27 mouse cellular contexts compared by ENCODE assay signal in the genomic region with DNA sequence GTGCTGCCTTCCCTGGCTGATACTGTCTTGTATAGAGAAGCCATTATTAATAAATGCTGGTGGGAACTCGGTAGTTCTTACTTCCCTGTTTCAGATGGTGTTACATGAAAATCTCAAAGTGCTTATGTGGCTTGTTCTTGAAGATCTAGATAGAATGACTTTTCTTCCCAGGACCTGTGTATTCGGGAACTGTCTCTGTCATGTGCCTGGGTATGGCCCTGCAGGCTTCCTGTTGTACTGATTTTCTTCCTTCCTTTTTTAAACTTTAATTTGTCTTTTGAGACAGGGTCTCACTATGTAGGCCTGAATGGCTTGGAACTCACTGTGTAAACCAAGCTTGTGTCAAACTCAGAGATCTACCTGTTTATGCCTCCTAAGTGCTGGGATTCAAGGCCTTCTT. TPM values are rescaled to one million over a fixed set of nuclear protein-coding genes. Genes with fewer than 3 reads are reported as not detected.
"Had no signal": no experiment of that assay in that cellular context is flagged by ENCODE, and none has a peak within 500 bp of the region (broad histone marks: within the 10 kb centered on the region; RNA-seq: fewer than 3 reads in every experiment).

No protein-coding gene starts in this region.

- H3K27me3 ChIP-seq: liver, embryonic 13.5 days; lung, embryonic 15.5 days; megakaryocyte, embryonic 14.5 days; midbrain, embryonic 13.5 days; neural tube, embryonic 13.5 days; stomach, embryonic 15.5 days had no signal

- H3K4me2 ChIP-seq: liver, embryonic 13.5 days; midbrain, embryonic 13.5 days; neural tube, embryonic 13.5 days had no signal

- H3K27ac ChIP-seq: layer of hippocampus, adult 2 months; limb, embryonic 10.5 days; limb, embryonic 13.5 days; liver, embryonic 13.5 days; lung, embryonic 15.5 days; midbrain, embryonic 10.5 days; midbrain, embryonic 13.5 days; neural tube, embryonic 13.5 days; stomach, embryonic 15.5 days had no signal

- H3K4me3 ChIP-seq: layer of hippocampus, adult 2 months; limb, embryonic 10.5 days; limb, embryonic 13.5 days; liver, embryonic 13.5 days; lung, embryonic 15.5 days; megakaryocyte, embryonic 14.5 days; midbrain, embryonic 10.5 days; midbrain, embryonic 13.5 days; myocyte; neural tube, embryonic 13.5 days; stomach, embryonic 15.5 days had no signal

- H3K36me3 ChIP-seq: midbrain, embryonic 13.5 days had no signal

- H3K9ac ChIP-seq: limb, embryonic 13.5 days; liver, embryonic 13.5 days; lung, embryonic 15.5 days; midbrain, embryonic 13.5 days; neural tube, embryonic 13.5 days; stomach, embryonic 15.5 days had no signal

- DNase-seq: kidney, adult 18-20 months; kidney, adult 9 months; kidney, postnatal 14 days; kidney, postnatal 4 days; layer of hippocampus, adult 9-11 months; liver; liver, embryonic 13.5 days; lung, postnatal 10 days; lung, postnatal 4 days; retina, postnatal 1 day; right cerebral cortex, postnatal 25 days; spleen, adult 18-20 months; thymus, postnatal 25 days had no signal

- ATAC-seq: midbrain, embryonic 13.5 days; midbrain, embryonic 16.5 days had no signal

- H3K9me3 ChIP-seq: limb, embryonic 10.5 days; limb, embryonic 13.5 days; liver, embryonic 13.5 days; lung, embryonic 15.5 days; megakaryocyte, embryonic 14.5 days; midbrain, embryonic 10.5 days; midbrain, embryonic 13.5 days; neural tube, embryonic 13.5 days; stomach, embryonic 15.5 days had no signal

RNA-seq across cellular contexts. Expression of gene Sprn, which starts 26.8 kb away (rescaled TPM):
- total RNA-seq: monocyte, adult 5-6 weeks; neutrophil, adult 5-6 weeks had no signal
- polyA plus RNA-seq: limb, embryonic 10.5 days; liver, embryonic 16.5 days; myocyte had no signal
